Mouse (Mus musculus) hindbrain, postnatal 0 days (tissue): Measurements from ENCODE around the gene Cnksr3. TPM values are rescaled to one million over a fixed set of nuclear protein-coding genes. Genes with fewer than 3 reads are reported as not detected.

Experiments used
- ATAC-seq: fragments of 200-750 bp; cut with Nextera tagmentation; 2 replicates; pipeline ENCODE4 v1.8.0; 2017; ENCODE audit warnings: mild to moderate bottlenecking, moderate TSS enrichment, moderate library complexity
- DNase-seq: peaks from one replicate; pipeline ENCODE4 v3.0.0-alpha.2; 2015; ENCODE audit warnings: low spot score
- H3K27ac ChIP-seq: fragments of 300-500 bp; sonication (generic); 2 replicates; pipeline ENCODE4 v1.5.1; 2014; ENCODE audit warnings: mild to moderate bottlenecking
- H3K27me3 ChIP-seq: fragments of 300-500 bp; sonication (generic); 2 replicates; pipeline ENCODE4 v1.6.1; 2014; ENCODE audit warnings: low read length, mixed read lengths; ENCODE audit not compliant: insufficient read depth
- H3K36me3 ChIP-seq: fragments of 300-500 bp; sonication (generic); 2 replicates; pipeline ENCODE4 v1.6.1; 2014; ENCODE audit warnings: low read length, mixed read lengths; ENCODE audit not compliant: insufficient read depth
- H3K4me1 ChIP-seq: fragments of 300-500 bp; sonication (generic); 2 replicates; pipeline ENCODE4 v1.6.1; 2014; ENCODE audit warnings: antibody characterized with exemption, low read length, mixed read lengths; ENCODE audit not compliant: insufficient read depth
- H3K4me2 ChIP-seq: fragments of 300-500 bp; sonication (generic); 2 replicates; pipeline ENCODE4 v1.6.1; 2014; ENCODE audit warnings: low read depth, mild to moderate bottlenecking, low read length, moderate library complexity, mixed read lengths
- H3K4me3 ChIP-seq: fragments of 300-500 bp; sonication (generic); 2 replicates; pipeline ENCODE4 v1.5.1; 2014; ENCODE audit warnings: low read length
- H3K9ac ChIP-seq: fragments of 300-500 bp; sonication (generic); replicated peaks from 2 replicates; pipeline ENCODE4 v1.6.1; 2014; ENCODE audit warnings: mild to moderate bottlenecking, low read length, moderate library complexity, mixed read lengths
- H3K9me3 ChIP-seq: fragments of 300-500 bp; sonication (generic); 2 replicates; pipeline ENCODE4 v1.6.1; 2016; ENCODE audit warnings: low read length, mixed read lengths
- CTCF ChIP-seq: IDR thresholded peaks from 2 replicates; pipeline ENCODE4 v1.5.1; 2016; ENCODE audit warnings: antibody characterized with exemption, control low read depth, low read depth
- WGBS: fragments of 180-500 bp; shearing (Covaris S2); extraction: QIAGEN DNeasy Blood & Tissue Kit; methylation state at CpG from one replicate; pipeline ENCODE4 v1.1.7; 2014; 5-methylcytosine and 5-hydroxymethylcytosine counted together
- polyA plus RNA-seq: library from polyadenylated mRNA; unstranded; fragments of >200 nt; fragmentation: Nextera tagmentation; extraction: Ambion mirVana; gene quantifications from 2 replicates; pipeline ENCODE4 v1.2.1, GENCODE M21; 2015
- total RNA-seq: library from RNA; depleted of rRNA; stranded (reverse); fragments of >200 nt; gene quantifications from 2 replicates; pipeline ENCODE4 v1.2.3, GENCODE M21; 2014

Gene Cnksr3
- total and polyA plus RNA-seq, 2 experiments from 2014 or later = 3.7 to 9.8 TPM

GRCm38 (mm10) chr10:7207301-7207700 is 4.7 kb downstream of the Cnksr3 start:
- Histone ChIP-seq H3K27me3 (no peaks in the 10 kb centered on the region), H3K4me2 (no peak overlapping the region), H3K36me3 (no peaks in the 10 kb centered on the region), H3K9ac (no peak overlapping the region), H3K4me3 (no peak overlapping the region), H3K27ac (no peak overlapping the region), H3K4me1 (peaks cover 4% of the 10 kb centered on the region; the same call in 1 of the 2 replicates), H3K9me3 (no peaks in the 10 kb centered on the region)
- WGBS = 84% methylated on average over 11 of the region's 11 CpGs
- ATAC-seq (no peak), DNase-seq (no peak)
- no peak for TF ChIP-seq CTCF

GRCm38 (mm10) chr10:7206571-7206970 is 5.5 kb downstream of the Cnksr3 start:
- Histone ChIP-seq H3K36me3 (no peaks in the 10 kb centered on the region), H3K4me1 (peaks cover 4% of the 10 kb centered on the region; the same call in 1 of the 2 replicates), H3K9ac (no peak overlapping the region), H3K9me3 (no peaks in the 10 kb centered on the region), H3K27me3 (no peaks in the 10 kb centered on the region), H3K4me3 (no peak overlapping the region), H3K27ac (no peak overlapping the region), H3K4me2 (no peak overlapping the region)
- DNase-seq = no peak
- WGBS = 83% methylated on average over 7 of the region's 7 CpGs
- no peak for ATAC-seq
- no peak for TF ChIP-seq CTCF

- Histone ChIP-seq H3K9ac (no peak overlapping the region), H3K27me3 (no peaks in the 10 kb centered on the region), H3K4me2 (no peak overlapping the region), H3K36me3 (no peaks in the 10 kb centered on the region), H3K9me3 (no peaks in the 10 kb centered on the region), H3K4me3 (no peak overlapping the region), H3K27ac (no peak overlapping the region), H3K4me1 (peaks cover 4% of the 10 kb centered on the region; the same call in 1 of the 2 replicates)
- WGBS = 82% methylated on average over 3 of the region's 3 CpGs
- ATAC-seq (no peak), DNase-seq (no peak)
- no peak for TF ChIP-seq CTCF
Measured at GRCm38 (mm10) chr10:7205576-7205975, 6.5 kb downstream of the Cnksr3 start.

GRCm38 (mm10) chr10:7204953-7205352 is 7.1 kb downstream of the Cnksr3 start:
- peaks cover under 1% of the 10 kb centered on the region; the same call in 1 of the 2 replicates for H3K4me1 ChIP-seq
- H3K9ac ChIP-seq = no peak overlapping the region
- ATAC-seq = no peak
- no peak for TF ChIP-seq CTCF
- H3K4me3 ChIP-seq = no peak overlapping the region
- DNase-seq = no peak
- H3K4me2 ChIP-seq = no peak overlapping the region
- no peaks in the 10 kb centered on the region for H3K36me3 ChIP-seq
- no peaks in the 10 kb centered on the region for H3K9me3 ChIP-seq
- no peak overlapping the region for H3K27ac ChIP-seq
- WGBS = 81% methylated on average over 3 of the region's 3 CpGs
- no peaks in the 10 kb centered on the region for H3K27me3 ChIP-seq

GRCm38 (mm10) chr10:7202576-7202975 is 9.5 kb downstream of the Cnksr3 start:
- no peak for ATAC-seq
- no peaks in the 10 kb centered on the region for H3K36me3 ChIP-seq

GRCm38 (mm10) chr10:7200665-7201064 is 11.4 kb downstream of the Cnksr3 start:
- H3K9ac ChIP-seq = no peak overlapping the region
- no peak overlapping the region for H3K4me2 ChIP-seq
- H3K27ac ChIP-seq = no peak overlapping the region
- H3K4me3 ChIP-seq = no peak overlapping the region
- WGBS = 82% methylated on average over 7 of the region's 7 CpGs
- no peaks in the 10 kb centered on the region for H3K27me3 ChIP-seq
- no peak for DNase-seq
- H3K36me3 ChIP-seq = no peaks in the 10 kb centered on the region
- H3K4me1 ChIP-seq = no peaks in the 10 kb centered on the region
- no peak for TF ChIP-seq CTCF
- ATAC-seq = no peak
- H3K9me3 ChIP-seq = no peaks in the 10 kb centered on the region

More at GRCm38 (mm10) chr10:7202576-7202975, 9.5 kb downstream of the Cnksr3 start:
- 91% methylated on average over 9 of the region's 9 CpGs for WGBS
- Histone ChIP-seq H3K27me3 (no peaks in the 10 kb centered on the region), H3K9me3 (no peaks in the 10 kb centered on the region), H3K4me3 (no peak overlapping the region), H3K27ac (no peak overlapping the region), H3K9ac (no peak overlapping the region), H3K4me1 (no peaks in the 10 kb centered on the region), H3K4me2 (no peak overlapping the region)
- DNase-seq = no peak
- no peak for TF ChIP-seq CTCF

GRCm38 (mm10) chr10:7198201-7198600 is 13.8 kb downstream of the Cnksr3 start:
- Histone ChIP-seq H3K27me3 (no peaks in the 10 kb centered on the region), H3K27ac (no peak overlapping the region), H3K9me3 (no peaks in the 10 kb centered on the region), H3K9ac (no peak overlapping the region), H3K4me3 (no peak overlapping the region), H3K4me2 (no peak overlapping the region), H3K4me1 (no peaks in the 10 kb centered on the region), H3K36me3 (no peaks in the 10 kb centered on the region)
- TF ChIP-seq CTCF = no peak
- no peak for ATAC-seq
- DNase-seq = no peak
